Mouse (Mus musculus): ENCODE results near the gene Bfsp1. TPM values are rescaled to one million over a fixed set of nuclear protein-coding genes. Genes with fewer than 3 reads are reported as not detected.

Bfsp1 gene
- polyA plus RNA-seq, 3 experiments from 2014 or later = not detected

- ATAC-seq = no peak
Measured at GRCm38 (mm10) chr2:143795858-143796257, 67.1 kb downstream of the Bfsp1 start.

DNA sequence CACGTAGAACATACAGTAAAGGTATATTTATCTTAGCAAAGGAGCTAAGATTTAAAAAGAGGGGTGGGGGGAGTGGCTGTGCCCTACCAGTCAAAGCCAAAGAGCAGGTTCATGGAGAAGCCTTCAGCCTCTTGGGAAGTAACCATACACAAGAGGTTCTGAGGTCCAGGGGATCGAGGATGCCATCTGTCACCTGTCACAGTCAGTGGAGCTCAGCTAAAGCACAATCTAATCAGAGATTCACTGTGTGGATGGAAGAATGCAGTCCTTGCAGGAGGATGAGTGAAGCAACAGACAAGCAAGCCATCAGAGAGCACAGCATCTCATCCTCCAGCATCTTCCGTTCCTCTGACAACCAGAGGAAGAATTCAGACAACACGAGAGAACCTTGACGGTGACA lies 73.1 kb downstream of the Bfsp1 start:
- no peak for ATAC-seq

- ATAC-seq = no peak
Measured at GRCm38 (mm10) chr2:143780310-143780709, 82.7 kb downstream of the Bfsp1 start.

Other genes with a start within 250 kb of the Bfsp1 start
- gene Dstn, start 52.1 kb upstream of the Bfsp1 start, polyA plus RNA-seq (2017; shearing (Covaris generic)) = 10 to 100 TPM; 20.8 to 76.5 (median 26.2) TPM
- gene Rrbp1, start 148.1 kb upstream of the Bfsp1 start, polyA plus RNA-seq (2017; shearing (Covaris generic)) = 10 to 100 TPM; 28.4 to 43.0 (median 33.7) TPM
- not detected for gene Banf2, start 169.9 kb upstream of the Bfsp1 start, polyA plus RNA-seq (2017; shearing (Covaris generic))

Data from inflammation-experienced regulatory T-cells, adult 6 months (primary cell).